Mouse (Mus musculus): ENCODE measurements around the gene Ilvbl.
"Not testable (repeated sequence)": the region's sequence is repeated elsewhere in the genome, so short reads cannot be mapped to it uniquely, and the experiment has no call there.

The Ilvbl gene

DNA sequence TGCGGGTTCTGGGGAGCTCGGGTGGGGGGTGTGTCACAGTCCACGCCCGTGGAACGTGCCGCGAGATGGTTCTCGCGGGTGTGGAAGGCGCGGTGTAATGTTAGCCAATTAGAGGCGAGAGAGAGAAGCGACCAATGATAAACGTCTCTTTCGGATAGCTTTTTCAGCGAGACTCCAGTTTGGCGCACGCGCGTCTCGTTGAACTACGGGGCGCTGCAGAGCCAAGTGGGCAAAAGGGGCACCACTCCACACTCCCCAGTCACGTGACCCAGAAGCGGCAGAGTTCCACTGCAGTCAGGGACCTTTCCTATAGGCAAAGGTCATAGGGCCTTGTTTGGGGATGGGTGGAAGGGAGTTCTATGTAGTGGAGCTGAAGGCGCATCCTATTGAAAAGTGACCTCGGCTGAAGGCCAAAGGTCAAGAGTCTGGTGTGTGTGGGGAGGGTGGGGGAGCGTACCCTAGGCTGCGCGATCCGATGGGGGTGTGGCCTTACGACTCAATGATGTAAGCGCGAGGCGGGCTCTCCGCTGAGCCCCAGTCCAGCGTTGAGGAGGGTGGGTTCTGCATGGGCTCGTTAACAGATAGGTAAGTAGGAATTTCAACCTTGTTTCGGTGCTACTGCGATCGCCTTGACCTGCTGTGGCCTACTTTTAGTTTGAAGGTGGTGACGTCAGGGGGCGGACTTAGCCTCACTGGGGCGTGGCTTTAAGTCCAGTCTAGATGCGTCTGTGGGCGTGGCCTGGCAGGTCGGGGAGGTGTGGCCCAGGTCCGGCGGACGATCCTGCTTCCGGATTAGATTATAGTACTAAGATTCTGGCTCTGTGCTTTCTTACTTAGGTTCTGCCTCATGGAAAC lies at the start of gene Ilvbl:
Gene Ilvbl, plus strand, starts transcription at position 97 of the 855 bp plus-strand sequence.
- peak; percentile 96 to 98 for DNase-seq

- not testable (repeated sequence) for DNase-seq
Measured at GRCm38 (mm10) chr10:78525071-78525470, 49.1 kb upstream of the Ilvbl start.

- DNase-seq: peak; percentile 22 to 32
Measured at GRCm38 (mm10) chr10:78525511-78525910, 48.6 kb upstream of the Ilvbl start.

DNA sequence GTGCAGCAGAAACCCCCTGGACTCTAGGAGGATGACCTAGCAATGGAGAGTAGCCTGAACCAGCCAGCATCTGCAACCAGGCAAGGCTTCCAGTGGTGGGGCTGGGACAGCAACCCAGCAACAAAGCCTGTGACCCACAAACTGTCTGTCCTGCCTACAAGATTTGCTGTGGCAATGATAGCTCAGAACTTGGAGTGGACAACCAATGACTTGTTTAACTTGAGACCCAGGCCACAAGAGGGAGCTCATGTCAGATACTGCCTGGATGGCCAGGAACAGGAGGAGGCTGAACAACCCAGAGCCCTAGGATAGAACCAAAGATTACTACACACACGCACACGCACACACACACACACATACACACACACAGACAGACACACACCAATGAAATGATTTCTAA lies 33.2 kb upstream of the Ilvbl start:
- peak; percentile 31 to 53 for DNase-seq

DNA sequence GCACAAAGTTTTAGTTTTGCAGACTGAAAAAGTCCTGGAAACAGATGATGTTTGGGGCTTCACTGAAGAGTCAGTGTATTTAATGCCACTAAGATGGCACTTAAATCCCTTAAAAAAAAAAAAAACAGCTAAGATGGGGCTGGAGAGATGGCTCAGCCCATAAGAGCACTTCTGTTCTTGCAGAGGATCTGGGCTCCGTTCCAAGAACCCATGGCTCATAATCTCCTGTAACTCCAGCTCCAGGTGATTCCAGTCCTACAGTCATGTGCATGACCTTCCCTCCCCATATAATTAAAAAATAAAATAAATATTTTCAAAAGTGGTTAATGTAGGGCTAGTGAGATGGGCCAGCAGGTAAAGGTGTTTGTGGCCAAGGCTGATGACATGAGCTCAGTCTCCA lies 9.1 kb upstream of the Ilvbl start:
- DNase-seq: no peak

- DNase-seq: no peak
Measured at GRCm38 (mm10) chr10:78569191-78569590, 5.0 kb upstream of the Ilvbl start.

- DNase-seq: no peak
Measured at GRCm38 (mm10) chr10:78569686-78570085, 4.5 kb upstream of the Ilvbl start.

GRCm38 (mm10) chr10:78570416-78570815 lies 3.7 kb upstream of the Ilvbl start:
- DNase-seq: no peak

- DNase-seq: no peak
Measured at GRCm38 (mm10) chr10:78570897-78571296, 3.2 kb upstream of the Ilvbl start.

GRCm38 (mm10) chr10:78573226-78573625 lies 920 bp upstream of the Ilvbl start:
- DNase-seq: no peak

DNA sequence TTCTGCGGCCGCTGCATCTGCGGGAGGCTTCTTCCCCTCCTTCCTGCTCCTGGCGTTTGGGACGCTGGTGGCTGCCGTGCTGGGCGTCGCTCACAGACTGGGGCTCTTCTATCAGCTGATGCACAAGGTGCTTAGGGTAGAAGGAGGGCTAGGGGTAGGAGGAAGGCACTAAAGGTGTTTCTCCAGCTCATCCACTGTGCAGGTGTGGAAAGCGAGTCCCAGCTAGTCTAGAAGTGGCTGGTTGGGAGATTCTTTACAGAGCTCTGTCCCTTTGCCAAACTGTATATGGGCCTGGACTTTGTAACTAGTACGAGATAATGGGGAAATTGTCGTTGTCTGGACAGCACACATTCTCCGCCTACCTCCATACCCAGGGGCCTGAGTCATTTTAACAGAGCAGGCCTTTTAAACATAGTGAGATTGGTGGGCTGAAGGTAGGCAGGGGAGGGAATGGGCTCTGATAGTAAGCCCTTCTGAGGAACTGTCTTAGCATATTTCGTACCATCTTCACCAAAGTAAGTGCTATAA lies 1.0 kb downstream of the Ilvbl start:
- no peak for DNase-seq

- peak; percentile 56 to 71 for DNase-seq
Measured at GRCm38 (mm10) chr10:78575690-78576089, 1.5 kb downstream of the Ilvbl start.

DNA sequence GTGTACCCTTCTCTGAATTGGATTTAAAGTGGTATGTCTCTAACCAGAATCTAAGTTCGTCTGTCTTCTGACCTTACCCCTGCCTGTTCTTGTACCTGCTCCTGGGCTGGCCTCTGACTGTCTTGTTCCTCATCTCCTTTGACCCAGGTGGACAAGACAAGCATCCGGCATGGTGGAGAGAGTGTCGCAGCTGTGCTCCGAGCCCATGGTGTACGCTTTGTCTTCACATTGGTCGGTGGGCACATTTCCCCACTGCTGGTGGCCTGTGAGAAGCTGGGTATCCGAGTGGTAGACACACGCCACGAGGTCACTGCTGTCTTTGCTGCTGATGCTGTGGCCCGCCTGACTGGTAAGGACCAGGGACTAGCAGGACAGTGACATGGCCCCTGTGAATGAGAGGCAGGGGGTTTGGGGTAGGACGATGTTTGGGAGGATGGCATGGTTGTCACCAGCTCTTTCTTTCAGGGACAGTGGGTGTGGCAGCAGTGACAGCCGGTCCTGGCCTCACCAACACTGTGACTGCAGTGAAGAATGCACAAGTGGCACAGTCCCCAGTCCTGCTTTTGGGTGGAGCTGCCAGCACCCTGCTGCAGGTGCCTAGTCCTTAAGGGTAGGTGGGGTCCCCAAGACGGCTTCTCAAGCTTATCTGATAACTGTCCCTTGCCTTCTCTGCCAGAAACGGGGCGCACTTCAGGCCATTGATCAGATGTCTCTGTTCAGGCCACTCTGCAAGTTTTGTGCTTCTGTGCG lies 2.5 kb downstream of the Ilvbl start:
- no peak for DNase-seq

GRCm38 (mm10) chr10:78578204-78578603 lies 4.1 kb downstream of the Ilvbl start:
- DNase-seq: no peak

- DNase-seq: no peak
Measured at GRCm38 (mm10) chr10:78581121-78581520, 7.0 kb downstream of the Ilvbl start.

- DNase-seq: no peak
Measured at GRCm38 (mm10) chr10:78583347-78583746, 9.2 kb downstream of the Ilvbl start.

- no peak for DNase-seq
Measured at GRCm38 (mm10) chr10:78583939-78584338, 9.8 kb downstream of the Ilvbl start.

- no peak for DNase-seq
Measured at GRCm38 (mm10) chr10:78584996-78585395, 10.8 kb downstream of the Ilvbl start.

- no peak for DNase-seq
Measured at GRCm38 (mm10) chr10:78585606-78586005, 11.5 kb downstream of the Ilvbl start.

DNA sequence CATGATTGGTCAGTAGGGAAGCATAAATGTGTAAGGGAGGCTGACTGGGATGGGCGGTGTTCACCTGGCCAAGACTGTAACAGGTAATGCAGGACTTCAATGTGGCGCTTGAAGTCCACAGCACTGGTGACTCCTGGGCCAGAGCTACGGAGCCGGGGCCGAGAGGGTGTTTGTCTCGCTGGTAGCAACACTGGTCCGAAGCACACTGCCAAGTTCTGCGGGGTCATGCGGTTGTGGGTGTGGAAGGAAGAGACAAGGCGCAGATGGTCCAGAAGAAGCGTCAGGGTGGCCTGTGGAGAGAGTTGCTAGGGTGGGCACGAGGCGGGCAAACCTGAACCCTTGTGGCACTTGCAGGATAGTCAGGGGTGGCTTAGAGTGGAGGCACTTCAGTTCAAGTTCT lies 11.9 kb downstream of the Ilvbl start:
- DNase-seq: no peak

- DNase-seq: no peak
Measured at GRCm38 (mm10) chr10:78589291-78589690, 15.1 kb downstream of the Ilvbl start.

DNA sequence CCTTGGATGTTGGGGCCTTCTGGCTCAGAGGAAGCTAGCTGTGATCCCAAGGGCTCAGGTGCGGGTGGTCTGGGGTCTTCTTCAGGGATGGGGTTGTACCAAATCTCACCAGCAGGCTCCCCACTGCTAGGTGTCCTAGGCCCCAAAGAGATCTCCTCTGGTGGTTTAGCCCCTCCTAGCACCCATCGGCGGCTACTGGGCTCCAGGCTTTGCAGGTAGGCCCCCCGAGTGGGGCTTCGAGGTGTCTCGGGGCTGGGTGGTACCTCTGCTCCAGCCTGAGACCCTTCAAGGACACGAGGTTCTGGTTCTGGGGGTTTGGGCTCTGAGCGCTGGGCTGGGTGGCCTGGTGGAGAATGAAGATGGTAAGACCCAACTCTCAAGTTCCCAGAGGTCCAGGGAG lies 15.8 kb downstream of the Ilvbl start:
- no peak for DNase-seq

GRCm38 (mm10) chr10:78590744-78591143 lies 16.6 kb downstream of the Ilvbl start:
- DNase-seq: peak in 1 of 2 experiments; percentile 28

All from kidney, adult 8-10 months (tissue).